Mouse (Mus musculus): Measurements from ENCODE around the gene Dnajc28.
"Not testable (repeated sequence)": the region's sequence is repeated elsewhere in the genome, so short reads cannot be mapped to it uniquely, and the experiment has no call there.

Gene Dnajc28

GRCm38 (mm10) chr16:91618511-91619501, at the start of gene Dnajc28:
Dnajc28 (minus strand) TSS chr16:91619026.
- peak; percentile 65 to 75 for DNase-seq (ENCODE audit: low spot score in 2 of 2)

- no peak for DNase-seq (ENCODE audit: low spot score in 2 of 2)
These were observed 45.0 kb upstream of the Dnajc28 start for GRCm38 (mm10) chr16:91663795-91664194.

- no peak for DNase-seq (ENCODE audit: low spot score in 2 of 2)
These were observed 43.5 kb upstream of the Dnajc28 start for GRCm38 (mm10) chr16:91662336-91662735.

- no peak for DNase-seq (ENCODE audit: low spot score in 2 of 2)
These were observed 42.6 kb upstream of the Dnajc28 start for GRCm38 (mm10) chr16:91661397-91661796.

- no peak for DNase-seq (ENCODE audit: low spot score in 2 of 2)
These were observed 41.0 kb upstream of the Dnajc28 start for GRCm38 (mm10) chr16:91659798-91660197.

- DNase-seq (ENCODE audit: low spot score in 2 of 2) = no peak
These were observed 39.6 kb upstream of the Dnajc28 start for GRCm38 (mm10) chr16:91658471-91658870.

GRCm38 (mm10) chr16:91657285-91657684, 38.5 kb upstream of the Dnajc28 start:
- no peak for DNase-seq (ENCODE audit: low spot score in 2 of 2)

- no peak for DNase-seq (ENCODE audit: low spot score in 2 of 2)
These were observed 36.5 kb upstream of the Dnajc28 start for GRCm38 (mm10) chr16:91655285-91655684.

- no peak for DNase-seq (ENCODE audit: low spot score in 2 of 2)
These were observed 33.4 kb upstream of the Dnajc28 start for GRCm38 (mm10) chr16:91652191-91652590.

GRCm38 (mm10) chr16:91649781-91650180, 31.0 kb upstream of the Dnajc28 start:
- DNase-seq (ENCODE audit: low spot score in 2 of 2) = no peak

GRCm38 (mm10) chr16:91649246-91649645, 30.4 kb upstream of the Dnajc28 start:
- no peak for DNase-seq (ENCODE audit: low spot score in 2 of 2)

- DNase-seq (ENCODE audit: low spot score in 2 of 2) = peak; percentile 69 to 70
These were observed 29.4 kb upstream of the Dnajc28 start for GRCm38 (mm10) chr16:91648220-91648550.

- DNase-seq (ENCODE audit: low spot score in 2 of 2) = peak; percentile 93 to 96
These were observed 28.8 kb upstream of the Dnajc28 start, which contains the start of gene Son for GRCm38 (mm10) chr16:91647461-91648219. Son (plus strand) TSS chr16:91647506.

GRCm38 (mm10) chr16:91646681-91647419, 28.0 kb upstream of the Dnajc28 start, which contains the start of gene Gart:
Gart (minus strand) TSS chr16:91646952.
- peak; percentile 93 to 94 for DNase-seq (ENCODE audit: low spot score in 2 of 2)

GRCm38 (mm10) chr16:91645995-91646602, 27.3 kb upstream of the Dnajc28 start:
- DNase-seq (ENCODE audit: low spot score in 2 of 2) = peak; percentile 32 to 50

- DNase-seq (ENCODE audit: low spot score in 2 of 2) = not testable (repeated sequence)
These were observed 26.6 kb upstream of the Dnajc28 start for GRCm38 (mm10) chr16:91645420-91645819.

GRCm38 (mm10) chr16:91644901-91645300, 26.1 kb upstream of the Dnajc28 start:
- DNase-seq (ENCODE audit: low spot score in 2 of 2) = no peak

- DNase-seq (ENCODE audit: low spot score in 2 of 2) = no peak
These were observed 21.3 kb upstream of the Dnajc28 start for GRCm38 (mm10) chr16:91640171-91640570.

GRCm38 (mm10) chr16:91639636-91640035, 20.8 kb upstream of the Dnajc28 start:
- no peak for DNase-seq (ENCODE audit: low spot score in 2 of 2)

GRCm38 (mm10) chr16:91639161-91639560, 20.3 kb upstream of the Dnajc28 start:
- DNase-seq (ENCODE audit: low spot score in 2 of 2) = no peak

- DNase-seq (ENCODE audit: low spot score in 2 of 2) = no peak
These were observed 14.8 kb upstream of the Dnajc28 start for GRCm38 (mm10) chr16:91633641-91634040.

Measured in thymus, postnatal 10 days (tissue).